Mouse (Mus musculus): ENCODE data around the gene Flnb.

- TF ChIP-seq GATA1 (IDR thresholded peaks at IDR 0.05; ENCODE audit: borderline replicate concordance, low read length) (no peak), FLI1 (IDR thresholded peaks at IDR 0.05; ENCODE audit: low read length) (no peak)
These were observed 67.1 kb downstream of the Flnb start for GRCm38 (mm10) chr14:7884841-7885240.

Measured in megakaryocyte, embryonic 14.5 days (primary cell).